16 mouse cellular contexts compared by ENCODE assay signal in the genomic region with DNA sequence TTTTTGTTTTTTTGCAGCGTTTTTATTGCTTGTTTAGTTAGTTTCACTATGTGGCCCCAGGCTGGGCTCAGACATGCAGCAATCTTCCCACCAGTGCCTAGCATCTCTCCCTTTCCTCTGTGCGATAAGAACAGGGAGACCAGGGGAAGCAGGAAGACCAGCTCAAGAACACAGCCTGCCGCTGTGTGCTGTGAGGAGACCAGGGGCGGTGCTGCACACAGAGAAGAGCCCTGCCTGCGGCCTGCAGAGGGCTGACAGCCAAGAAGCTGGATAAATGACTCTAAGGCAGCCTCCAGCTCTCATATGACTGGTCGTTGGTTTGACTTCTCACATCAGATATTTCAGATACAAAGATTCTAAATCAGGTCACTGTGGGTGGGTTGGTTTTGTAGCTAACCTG.
DNase-seq lines count a peak whose midpoint lies in the region; ATAC-seq and TF ChIP-seq lines count a peak whose summit lies in the region.
"Had no signal": no experiment of that assay in that cellular context is flagged by ENCODE, and none has a peak within 500 bp of the region (broad histone marks: within the 10 kb centered on the region; RNA-seq: fewer than 3 reads in every experiment).

No protein-coding gene starts in this region.

- no peak overlapping the region for H3K9ac ChIP-seq in kidney, postnatal 0 days (ENCODE audit: low read depth, low read length)
- H3K9ac ChIP-seq in kidney, embryonic 14.5 days (ENCODE audit: low read depth, low read length): no peak overlapping the region
- H3K9ac ChIP-seq in midbrain, embryonic 11.5 days (ENCODE audit: low read length): peak overlapping the region; percentile 10; the same call in 1 of the 2 replicates
- no peak overlapping the region for H3K9ac ChIP-seq in stomach, embryonic 16.5 days (ENCODE audit: low read length)
- H3K9ac ChIP-seq: heart, embryonic 13.5 days; liver, embryonic 12.5 days had no signal

- peak; percentile 35 for DNase-seq in gastrocnemius, adult 2 months
- DNase-seq in gastrocnemius, postnatal 36 days: no peak
- peak; percentile 31 for DNase-seq in kidney, postnatal 0 days (ENCODE audit: low spot score)
- no peak for DNase-seq in midbrain, embryonic 11.5 days (ENCODE audit: low spot score, missing footprints)
- no peak for DNase-seq in midbrain, embryonic 10.5 days (ENCODE audit: low spot score)
- DNase-seq: cerebellum, adult 18-20 months; kidney, postnatal 36 days; right cerebral cortex, postnatal 25 days; thymus, postnatal 36 days had no signal

- no peak overlapping the region for H3K4me2 ChIP-seq in kidney, postnatal 0 days (ENCODE audit: low read length)
- no peak overlapping the region for H3K4me2 ChIP-seq in kidney, embryonic 14.5 days (replicated peaks; ENCODE audit: low read depth, low read length)
- H3K4me2 ChIP-seq in midbrain, embryonic 11.5 days: no peak overlapping the region
- no peak overlapping the region for H3K4me2 ChIP-seq in stomach, embryonic 16.5 days (ENCODE audit: low read depth, low read length)
- H3K4me2 ChIP-seq: heart, embryonic 13.5 days; liver, embryonic 12.5 days had no signal

- intact Hi-C loops in gastrocnemius, adult 2 months (cut with DNase I): no loop called here
- intact Hi-C loops in gastrocnemius, postnatal 36 days (cut with DNase I): loop anchor here (5.0 kb wide), 1 partner anchor 112 kb away; the partner anchor contains the start of gene Ptprj

- ATAC-seq in kidney, postnatal 0 days (replicated peaks; ENCODE audit: low FRiP score, low read depth): no peak
- no peak for ATAC-seq in kidney, embryonic 14.5 days (ENCODE audit: low FRiP score, low TSS enrichment)
- ATAC-seq in midbrain, embryonic 11.5 days (ENCODE audit: low FRiP score): no peak
- peak; percentile 53; the same call in 1 of the 2 replicates for ATAC-seq in stomach, embryonic 16.5 days (ENCODE audit: insufficient read depth, low FRiP score)
- ATAC-seq: CD4-positive, CD25-positive, alpha-beta regulatory T cell, adult 4 months; liver, embryonic 12.5 days; Patski had no signal

- 30% methylated on average over 6 of the region's 6 CpGs for WGBS in kidney, postnatal 0 days
- 38% methylated on average over 6 of the region's 6 CpGs for WGBS in kidney, embryonic 14.5 days
- 58% methylated on average over 6 of the region's 6 CpGs for WGBS in midbrain, embryonic 11.5 days
- 59% methylated on average over 6 of the region's 6 CpGs for WGBS in midbrain, embryonic 10.5 days
- WGBS in stomach, embryonic 16.5 days: 29% methylated on average over 6 of the region's 6 CpGs

- no peaks in the 10 kb centered on the region for H3K4me1 ChIP-seq in kidney, postnatal 0 days (replicated peaks; ENCODE audit: insufficient read depth, low read length)
- H3K4me1 ChIP-seq in kidney, embryonic 14.5 days (ENCODE audit: control insufficient read depth, insufficient read depth, low read length): no peaks in the 10 kb centered on the region
- peaks cover 2% of the 10 kb centered on the region; the same call in 1 of the 2 replicates for H3K4me1 ChIP-seq in midbrain, embryonic 11.5 days (ENCODE audit: control insufficient read depth, insufficient read depth, low read length)
- H3K4me1 ChIP-seq in midbrain, embryonic 10.5 days: peaks cover 4% of the 10 kb centered on the region
- H3K4me1 ChIP-seq in stomach, embryonic 16.5 days (ENCODE audit: control insufficient read depth, insufficient read depth, low read length): peaks cover 5% of the 10 kb centered on the region

- H3K27me3 ChIP-seq in kidney, postnatal 0 days (ENCODE audit: insufficient read depth, low read length): no peaks in the 10 kb centered on the region
- H3K27me3 ChIP-seq in kidney, embryonic 14.5 days (ENCODE audit: control insufficient read depth, insufficient read depth, low read length): no peaks in the 10 kb centered on the region
- H3K27me3 ChIP-seq in midbrain, embryonic 11.5 days (ENCODE audit: control insufficient read depth, insufficient read depth, low read length): no peaks in the 10 kb centered on the region
- H3K27me3 ChIP-seq in midbrain, embryonic 10.5 days (ENCODE audit: low read depth, poor library complexity, severe bottlenecking): no peaks in the 10 kb centered on the region
- no peaks in the 10 kb centered on the region for H3K27me3 ChIP-seq in stomach, embryonic 16.5 days (ENCODE audit: control insufficient read depth, insufficient read depth, low read length)
- H3K27me3 ChIP-seq: heart, embryonic 13.5 days; liver, embryonic 12.5 days; Patski had no signal

- no peak overlapping the region for H3K4me3 ChIP-seq in gastrocnemius, adult 2 months
- no peak overlapping the region for H3K4me3 ChIP-seq in kidney, postnatal 0 days (replicated peaks; ENCODE audit: low read depth, low read length)
- no peak overlapping the region for H3K4me3 ChIP-seq in kidney, embryonic 14.5 days (ENCODE audit: low read length)
- no peak overlapping the region for H3K4me3 ChIP-seq in midbrain, embryonic 11.5 days (ENCODE audit: low read depth, low read length)
- H3K4me3 ChIP-seq in midbrain, embryonic 10.5 days: no peak overlapping the region
- H3K4me3 ChIP-seq in stomach, embryonic 16.5 days (replicated peaks; ENCODE audit: low read length): no peak overlapping the region
- H3K4me3 ChIP-seq: erythroblast, embryonic 14.5 days; heart, embryonic 13.5 days; liver, embryonic 12.5 days had no signal

- TF ChIP-seq CTCF in gastrocnemius, adult 2 months (IDR thresholded peaks at IDR 0.05): no peak
- no peak for TF ChIP-seq CTCF in kidney, postnatal 0 days (IDR thresholded peaks at IDR 0.05; ENCODE audit: low read depth)

- peaks cover 4% of the 10 kb centered on the region; the same call in 1 of the 2 replicates for H3K36me3 ChIP-seq in kidney, postnatal 0 days (ENCODE audit: insufficient read depth, low read length)
- no peaks in the 10 kb centered on the region; the same call in 1 of the 2 replicates for H3K36me3 ChIP-seq in kidney, embryonic 14.5 days (ENCODE audit: control insufficient read depth, insufficient read depth, low read length)
- no peaks in the 10 kb centered on the region for H3K36me3 ChIP-seq in midbrain, embryonic 11.5 days (ENCODE audit: control insufficient read depth, insufficient read depth, low read length)
- H3K36me3 ChIP-seq in midbrain, embryonic 10.5 days: no peaks in the 10 kb centered on the region
- H3K36me3 ChIP-seq in stomach, embryonic 16.5 days (ENCODE audit: control insufficient read depth, insufficient read depth, low read length): no peaks in the 10 kb centered on the region
- H3K36me3 ChIP-seq: heart, embryonic 13.5 days had no signal

- no peaks in the 10 kb centered on the region for H3K9me3 ChIP-seq in kidney, postnatal 0 days (replicated peaks; ENCODE audit: low read length)
- H3K9me3 ChIP-seq in kidney, embryonic 14.5 days (ENCODE audit: control insufficient read depth, low read length): no peaks in the 10 kb centered on the region
- no peaks in the 10 kb centered on the region for H3K9me3 ChIP-seq in midbrain, embryonic 11.5 days (ENCODE audit: control insufficient read depth, low read length)
- H3K9me3 ChIP-seq in midbrain, embryonic 10.5 days (replicated peaks): no peaks in the 10 kb centered on the region
- no peaks in the 10 kb centered on the region for H3K9me3 ChIP-seq in stomach, embryonic 16.5 days (replicated peaks; ENCODE audit: control insufficient read depth, low read length)
- H3K9me3 ChIP-seq: heart, embryonic 13.5 days; liver, embryonic 12.5 days had no signal

- no peak overlapping the region for H3K27ac ChIP-seq in gastrocnemius, adult 2 months
- no peak overlapping the region for H3K27ac ChIP-seq in kidney, postnatal 0 days
- H3K27ac ChIP-seq in kidney, embryonic 14.5 days (ENCODE audit: low read depth, low read length): no peak overlapping the region
- no peak overlapping the region for H3K27ac ChIP-seq in midbrain, embryonic 11.5 days (ENCODE audit: low read depth, low read length)
- H3K27ac ChIP-seq in midbrain, embryonic 10.5 days (replicated peaks): no peak overlapping the region
- H3K27ac ChIP-seq in stomach, embryonic 16.5 days (ENCODE audit: low read length): no peak overlapping the region
- H3K27ac ChIP-seq: heart, embryonic 13.5 days; liver, embryonic 12.5 days had no signal

Comparison
In these comparisons a context has a peak if more than half of its experiments do, and no peak if none do; other contexts are left out.
1. DNase-seq: peak in gastrocnemius, adult 2 months (single experiment) and kidney, postnatal 0 days (single experiment); none in gastrocnemius, postnatal 36 days (0 of 2), midbrain, embryonic 11.5 days (single experiment) and midbrain, embryonic 10.5 days (single experiment).